Mouse (Mus musculus): ENCODE results near the gene Jpt1. TPM values are rescaled to one million over a fixed set of nuclear protein-coding genes. Genes with fewer than 3 reads are reported as not detected.

Gene Jpt1
- polyA plus RNA-seq (2015; fragmentation: Nextera tagmentation; extraction: Ambion mirVana) = 255 and 263 TPM in 2 replicates

- peak within 1 kb of the TSS; percentile 84 for H3K4me2 ChIP-seq (replicated peaks; ENCODE audit: low read depth)
- no peaks in the 10 kb centered on the region for H3K27me3 ChIP-seq (replicated peaks; ENCODE audit: control insufficient read depth, insufficient read depth, low read length)
- peaks cover 8% of the 10 kb centered on the region for H3K4me1 ChIP-seq (replicated peaks; ENCODE audit: control insufficient read depth, insufficient read depth, low read length)
- under 1% methylated on average over 24 of the region's 24 CpGs for WGBS
- TF ChIP-seq CTCF (IDR thresholded peaks at IDR 0.05; ENCODE audit: low read depth) = no peak
- no peaks in the 10 kb centered on the region for H3K36me3 ChIP-seq (ENCODE audit: control insufficient read depth, insufficient read depth)
- peak within 1 kb of the TSS; percentile 89 for H3K9ac ChIP-seq (ENCODE audit: low read depth, low read length)
- no peaks in the 10 kb centered on the region for H3K9me3 ChIP-seq (ENCODE audit: control insufficient read depth)
- H3K27ac ChIP-seq (ENCODE audit: low read depth, low read length) = peak within 1 kb of the TSS; percentile 70
- peak within 1 kb of the TSS; percentile 86 for H3K4me3 ChIP-seq (ENCODE audit: low read depth, low read length)
- ATAC-seq = peak; percentile 91
Observed at GRCm38 (mm10) chr11:115514238-115514663, at the start of gene Jpt1. Gene Jpt1 (minus strand): TSS chr11:115514387.

DNA sequence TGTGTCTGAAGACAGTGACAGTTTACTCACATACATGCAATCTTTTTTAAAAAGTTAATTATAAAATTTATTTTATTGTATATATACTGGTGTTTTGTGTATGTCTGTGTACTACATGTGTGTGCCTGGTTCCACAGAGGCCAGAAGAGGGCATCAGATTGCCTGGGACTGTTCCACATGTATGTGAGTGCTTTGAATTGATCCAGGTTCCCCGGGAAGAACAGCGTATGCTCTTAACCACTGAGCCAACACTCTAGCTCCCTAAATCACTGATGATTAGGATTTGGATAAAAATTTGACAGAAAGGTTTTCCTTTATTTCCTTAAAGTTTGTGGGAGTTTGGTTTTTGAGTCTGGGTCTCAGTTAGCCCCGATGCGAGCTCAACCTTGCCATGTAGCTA, 49.2 kb upstream of the Jpt1 start:
- no peak for ATAC-seq
- no peaks in the 10 kb centered on the region for H3K27me3 ChIP-seq (replicated peaks; ENCODE audit: control insufficient read depth, insufficient read depth, low read length)
- peaks cover 15% of the 10 kb centered on the region for H3K36me3 ChIP-seq (ENCODE audit: control insufficient read depth, insufficient read depth)
- TF ChIP-seq CTCF (IDR thresholded peaks at IDR 0.05; ENCODE audit: low read depth) = peak; percentile 38
- peaks cover 4% of the 10 kb centered on the region; the same call in 1 of the 2 replicates for H3K4me1 ChIP-seq (replicated peaks; ENCODE audit: control insufficient read depth, insufficient read depth, low read length)
- H3K4me2 ChIP-seq (replicated peaks; ENCODE audit: low read depth) = peak overlapping the region; percentile 76
- H3K9me3 ChIP-seq (ENCODE audit: control insufficient read depth) = no peaks in the 10 kb centered on the region
- peak overlapping the region; percentile 76; the same call in 1 of the 2 replicates for H3K9ac ChIP-seq (ENCODE audit: low read depth, low read length)
- no peak overlapping the region for H3K27ac ChIP-seq (ENCODE audit: low read depth, low read length)
- H3K4me3 ChIP-seq (ENCODE audit: low read depth, low read length) = peak overlapping the region; percentile 80
- WGBS = 43% methylated on average over 4 of the region's 4 CpGs

DNA sequence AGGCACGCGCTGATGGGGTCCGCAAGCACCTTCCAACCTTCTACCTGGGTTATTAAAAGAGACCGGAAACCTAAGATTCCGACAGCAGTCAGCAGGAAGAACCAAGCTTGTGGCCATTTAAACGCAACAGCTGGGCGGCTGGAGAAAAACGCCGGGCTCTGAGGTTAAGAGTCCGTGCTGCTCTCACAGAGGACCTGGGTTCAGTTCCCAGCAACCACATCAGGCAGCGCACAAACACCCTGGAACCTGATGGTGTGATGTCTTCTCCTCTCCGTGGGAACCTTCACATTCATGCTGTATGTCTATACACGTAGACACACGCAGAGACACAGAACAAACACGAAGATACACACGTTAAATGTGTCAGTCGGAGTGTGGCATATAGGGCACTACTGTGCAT, 41.5 kb upstream of the Jpt1 start:
- Histone ChIP-seq H3K9me3 (ENCODE audit: control insufficient read depth) (no peaks in the 10 kb centered on the region), H3K4me2 (replicated peaks; ENCODE audit: low read depth) (no peak overlapping the region), H3K36me3 (ENCODE audit: control insufficient read depth, insufficient read depth) (no peaks in the 10 kb centered on the region), H3K27me3 (replicated peaks; ENCODE audit: control insufficient read depth, insufficient read depth, low read length) (no peaks in the 10 kb centered on the region), H3K9ac (ENCODE audit: low read depth, low read length) (no peak overlapping the region), H3K4me1 (replicated peaks; ENCODE audit: control insufficient read depth, insufficient read depth, low read length) (no peaks in the 10 kb centered on the region), H3K4me3 (ENCODE audit: low read depth, low read length) (no peak overlapping the region), H3K27ac (ENCODE audit: low read depth, low read length) (no peak overlapping the region)
- 77% methylated on average over 17 of the region's 17 CpGs for WGBS
- TF ChIP-seq CTCF (IDR thresholded peaks at IDR 0.05; ENCODE audit: low read depth) = no peak
- no peak for ATAC-seq

DNA sequence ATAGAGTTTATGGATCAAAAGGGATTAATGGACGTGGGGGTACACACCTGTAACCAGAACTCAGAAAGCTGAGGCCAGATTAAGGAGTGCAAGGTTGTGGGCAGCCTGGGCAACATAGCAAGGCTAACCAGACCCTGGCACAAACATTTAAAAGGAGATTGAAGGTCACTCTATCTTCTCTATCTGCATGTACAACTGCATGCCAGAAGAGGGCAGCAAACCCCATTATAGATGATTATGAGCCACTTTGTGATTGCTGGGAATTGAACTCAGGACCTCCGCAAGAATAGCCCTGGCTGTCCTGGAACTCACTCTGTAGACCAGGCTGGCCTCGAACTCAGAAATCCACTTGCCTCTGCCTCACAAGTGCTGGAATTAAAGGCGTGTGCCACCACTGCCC, 38.6 kb upstream of the Jpt1 start:
- peak; percentile 68 for TF ChIP-seq CTCF (IDR thresholded peaks at IDR 0.05; ENCODE audit: low read depth)
- 67% methylated on average over 4 of the region's 4 CpGs for WGBS
- no peak overlapping the region for H3K4me3 ChIP-seq (ENCODE audit: low read depth, low read length)
- H3K4me2 ChIP-seq (replicated peaks; ENCODE audit: low read depth) = no peak overlapping the region
- no peaks in the 10 kb centered on the region for H3K4me1 ChIP-seq (replicated peaks; ENCODE audit: control insufficient read depth, insufficient read depth, low read length)
- no peak for ATAC-seq
- H3K27me3 ChIP-seq (replicated peaks; ENCODE audit: control insufficient read depth, insufficient read depth, low read length) = no peaks in the 10 kb centered on the region
- 0 out of 2 replicates have a peak, but pooled peaks cover 2% of the 10 kb centered on the region for H3K9me3 ChIP-seq (ENCODE audit: control insufficient read depth)
- no peak overlapping the region for H3K27ac ChIP-seq (ENCODE audit: low read depth, low read length)
- H3K36me3 ChIP-seq (ENCODE audit: control insufficient read depth, insufficient read depth) = no peaks in the 10 kb centered on the region
- no peak overlapping the region for H3K9ac ChIP-seq (ENCODE audit: low read depth, low read length)

- Histone ChIP-seq H3K36me3 (ENCODE audit: control insufficient read depth, insufficient read depth) (no peaks in the 10 kb centered on the region), H3K4me1 (replicated peaks; ENCODE audit: control insufficient read depth, insufficient read depth, low read length) (no peaks in the 10 kb centered on the region), H3K4me2 (replicated peaks; ENCODE audit: low read depth) (no peak overlapping the region), H3K9ac (ENCODE audit: low read depth, low read length) (no peak overlapping the region), H3K27ac (ENCODE audit: low read depth, low read length) (no peak overlapping the region), H3K27me3 (replicated peaks; ENCODE audit: control insufficient read depth, insufficient read depth, low read length) (no peaks in the 10 kb centered on the region), H3K9me3 (ENCODE audit: control insufficient read depth) (no peaks in the 10 kb centered on the region), H3K4me3 (ENCODE audit: low read depth, low read length) (no peak overlapping the region)
- 65% methylated on average over 4 of the region's 4 CpGs for WGBS
- no peak for TF ChIP-seq CTCF (IDR thresholded peaks at IDR 0.05; ENCODE audit: low read depth)
- ATAC-seq = no peak
Observed at GRCm38 (mm10) chr11:115543571-115543970, 29.4 kb upstream of the Jpt1 start.

- Histone ChIP-seq H3K9me3 (ENCODE audit: control insufficient read depth) (no peaks in the 10 kb centered on the region), H3K9ac (ENCODE audit: low read depth, low read length) (no peak overlapping the region), H3K4me3 (ENCODE audit: low read depth, low read length) (no peak overlapping the region), H3K27ac (ENCODE audit: low read depth, low read length) (no peak overlapping the region), H3K27me3 (replicated peaks; ENCODE audit: control insufficient read depth, insufficient read depth, low read length) (no peaks in the 10 kb centered on the region), H3K4me2 (replicated peaks; ENCODE audit: low read depth) (no peak overlapping the region), H3K4me1 (replicated peaks; ENCODE audit: control insufficient read depth, insufficient read depth, low read length) (no peaks in the 10 kb centered on the region), H3K36me3 (ENCODE audit: control insufficient read depth, insufficient read depth) (peaks cover 7% of the 10 kb centered on the region)
- WGBS = 58% methylated on average over 2 of the region's 2 CpGs
- ATAC-seq = no peak
- peak; percentile 45; the same call in 1 of the 2 replicates for TF ChIP-seq CTCF (IDR thresholded peaks at IDR 0.05; ENCODE audit: low read depth)
Observed at GRCm38 (mm10) chr11:115538045-115538444, 23.9 kb upstream of the Jpt1 start.
